Mouse (Mus musculus) intestine, embryonic 16.5 days (tissue): ENCODE measurements around the gene Cerk. TPM values are rescaled to one million over a fixed set of nuclear protein-coding genes. Genes with fewer than 3 reads are reported as not detected.
A peak's percentile ranks its signal among the peaks of the same experiment; 100 is the strongest.

Source experiments
- ATAC-seq: fragments of 200-750 bp; cut with Nextera tagmentation; 2 replicates; pipeline ENCODE4 v1.8.0; 2017; ENCODE audit warnings: moderate TSS enrichment, moderate library complexity
- H3K27ac ChIP-seq: fragments of 300-500 bp; sonication (generic); 2 replicates; pipeline ENCODE4 v1.5.1; 2014; ENCODE audit warnings: mild to moderate bottlenecking, low read length
- H3K27me3 ChIP-seq: fragments of 300-500 bp; sonication (generic); replicated peaks from 2 replicates; pipeline ENCODE4 v1.6.1; 2014; ENCODE audit warnings: low read length, control low read depth, mixed read lengths; ENCODE audit not compliant: control insufficient read depth, insufficient read depth
- H3K36me3 ChIP-seq: fragments of 300-500 bp; sonication (generic); 2 replicates; pipeline ENCODE4 v1.6.1; 2014; ENCODE audit warnings: low read length, control low read depth; ENCODE audit not compliant: control insufficient read depth, insufficient read depth
- H3K4me1 ChIP-seq: fragments of 300-500 bp; sonication (generic); 2 replicates; pipeline ENCODE4 v1.6.1; 2014; ENCODE audit warnings: low read length, control low read depth, mixed read lengths; ENCODE audit not compliant: control insufficient read depth, insufficient read depth
- H3K4me2 ChIP-seq: fragments of 300-500 bp; sonication (generic); 2 replicates; pipeline ENCODE4 v1.6.1; 2014; ENCODE audit warnings: low read depth, low read length, control low read depth
- H3K4me3 ChIP-seq: fragments of 300-500 bp; sonication (generic); 2 replicates; pipeline ENCODE4 v1.5.1; 2014; ENCODE audit warnings: mild to moderate bottlenecking, low read length
- H3K9ac ChIP-seq: fragments of 300-500 bp; sonication (generic); 2 replicates; pipeline ENCODE4 v1.6.1; 2014; ENCODE audit warnings: low read depth, low read length
- H3K9me3 ChIP-seq: fragments of 300-500 bp; sonication (generic); 2 replicates; pipeline ENCODE4 v1.6.1; 2016; ENCODE audit warnings: low read length, control low read depth; ENCODE audit not compliant: control insufficient read depth
- WGBS: fragments of 180-500 bp; shearing (Covaris S2); extraction: QIAGEN DNeasy Blood & Tissue Kit; methylation state at CpG from one replicate; pipeline ENCODE4 v1.1.7; 2014; 5-methylcytosine and 5-hydroxymethylcytosine counted together
- polyA plus RNA-seq: library from polyadenylated mRNA; unstranded; fragments of >200 nt; fragmentation: Nextera tagmentation; extraction: Ambion mirVana; gene quantifications from 2 replicates; pipeline ENCODE4 v1.2.1, GENCODE M21; 2015

Cerk gene
- polyA plus RNA-seq, 1 experiment from 2014 or later = 7.9 TPM

GRCm38 (mm10) chr15:86091998-86092670 is 93.8 kb downstream of the Cerk start:
- Histone ChIP-seq H3K4me3 (no peak overlapping the region), H3K9me3 (no peaks in the 10 kb centered on the region), H3K4me1 (peaks cover 55% of the 10 kb centered on the region), H3K36me3 (no peaks in the 10 kb centered on the region), H3K27me3 (no peaks in the 10 kb centered on the region), H3K9ac (no peak overlapping the region), H3K4me2 (peak overlapping the region; percentile 19; the same call in 1 of the 2 replicates), H3K27ac (peak overlapping the region; percentile 81)
- peak; percentile 80 for ATAC-seq
- WGBS = 68% methylated on average over 12 of the region's 12 CpGs

GRCm38 (mm10) chr15:86091201-86091997 is 94.5 kb downstream of the Cerk start:
- Histone ChIP-seq H3K27me3 (no peaks in the 10 kb centered on the region), H3K4me3 (no peak overlapping the region), H3K4me2 (peak overlapping the region; percentile 19; the same call in 1 of the 2 replicates), H3K4me1 (peaks cover 59% of the 10 kb centered on the region), H3K9ac (no peak overlapping the region), H3K36me3 (no peaks in the 10 kb centered on the region), H3K9me3 (no peaks in the 10 kb centered on the region), H3K27ac (peak overlapping the region; percentile 81)
- ATAC-seq = no peak
- WGBS = 88% methylated on average over 23 of the region's 23 CpGs

GRCm38 (mm10) chr15:86090578-86090977 is 95.4 kb downstream of the Cerk start:
- H3K9ac ChIP-seq = no peak overlapping the region
- H3K4me2 ChIP-seq = no peak overlapping the region
- peaks cover 62% of the 10 kb centered on the region for H3K4me1 ChIP-seq
- WGBS = 87% methylated on average over 8 of the region's 8 CpGs
- H3K27ac ChIP-seq = peak overlapping the region; percentile 85
- ATAC-seq = no peak
- no peaks in the 10 kb centered on the region for H3K9me3 ChIP-seq
- no peak overlapping the region for H3K4me3 ChIP-seq
- H3K27me3 ChIP-seq = no peaks in the 10 kb centered on the region
- no peaks in the 10 kb centered on the region for H3K36me3 ChIP-seq

GRCm38 (mm10) chr15:86089991-86090529 is 95.9 kb downstream of the Cerk start:
- Histone ChIP-seq H3K9me3 (no peaks in the 10 kb centered on the region), H3K27me3 (no peaks in the 10 kb centered on the region), H3K4me3 (no peak overlapping the region), H3K9ac (no peak overlapping the region), H3K4me1 (peaks cover 68% of the 10 kb centered on the region), H3K27ac (peak overlapping the region; percentile 85), H3K36me3 (no peaks in the 10 kb centered on the region), H3K4me2 (peak overlapping the region; percentile 23; the same call in 1 of the 2 replicates)
- 38% methylated on average over 11 of the region's 11 CpGs for WGBS
- peak; percentile 35 for ATAC-seq

Other genes with a start within 250 kb of the Cerk start
- gene Celsr1, start 152.4 kb downstream of the Cerk start, polyA plus RNA-seq = 0.51 and 0.70 TPM in 2 replicates
- gene Gramd4, start 128.4 kb downstream of the Cerk start, polyA plus RNA-seq = 9.1 and 9.5 TPM in 2 replicates
- 12.5 and 13.7 TPM in 2 replicates for gene Tbc1d22a, start 28.3 kb upstream of the Cerk start, polyA plus RNA-seq